Mouse (Mus musculus): Measurements from ENCODE around the gene Il2ra. TPM values are rescaled to one million over a fixed set of nuclear protein-coding genes. Genes with fewer than 3 reads are reported as not detected.

Gene Il2ra
- total RNA-seq (2014; rRNA removed) (0.04 TPM in 1 of 2 replicates, not detected in the other), polyA plus RNA-seq (2015; fragmentation: Nextera tagmentation; extraction: Ambion mirVana) (0.04 and 0.05 TPM in 2 replicates)

DNA sequence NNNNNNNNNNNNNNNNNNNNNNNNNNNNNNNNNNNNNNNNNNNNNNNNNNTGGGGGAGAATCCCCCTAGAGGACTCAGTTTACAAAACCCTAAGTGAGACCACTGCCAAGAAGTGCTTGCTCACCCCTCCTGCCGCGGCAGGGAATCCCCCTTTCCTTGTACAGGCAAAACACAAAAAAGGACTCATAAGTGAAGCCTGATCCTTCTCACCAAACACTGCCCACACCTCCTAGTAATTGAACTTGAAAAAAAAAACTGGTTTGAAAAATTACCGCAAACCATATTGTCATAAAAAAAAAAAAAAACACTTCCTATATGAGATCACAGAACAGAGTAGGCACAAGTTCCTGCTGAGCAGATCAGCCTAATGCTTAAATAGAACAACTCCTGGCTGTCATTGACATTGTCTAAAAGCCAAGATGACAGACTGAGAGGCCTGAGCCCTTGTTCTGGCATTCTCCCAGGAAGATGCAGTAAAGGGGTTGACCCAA lies at the start of gene Il2ra:
TSS of gene Il2ra (plus strand) at position 357 of the 491 bp plus-strand sequence.
- 94% methylated on average over 3 of the region's 3 CpGs for WGBS
- no peak within 1 kb of the TSS for H3K4me2 ChIP-seq (ENCODE audit: low read depth, low read length)

DNA sequence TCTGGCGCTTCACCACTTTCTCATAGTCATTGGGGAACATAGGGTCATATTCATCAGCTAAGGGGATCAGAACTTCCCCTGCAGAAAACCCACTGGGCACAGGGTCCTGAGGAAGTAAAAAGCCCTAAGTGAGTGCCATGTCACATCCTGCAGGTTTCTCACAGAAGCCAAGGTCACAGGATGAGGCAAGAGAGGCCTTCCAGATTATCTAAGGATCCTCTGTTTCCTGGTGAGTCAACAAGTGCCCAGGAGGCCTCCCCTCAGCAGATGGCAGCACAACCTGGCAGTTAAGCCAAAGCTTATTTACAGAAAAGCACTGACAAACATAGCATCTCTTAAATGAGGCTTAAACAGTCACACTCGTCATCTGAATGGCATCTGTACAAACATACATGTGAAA lies 45.9 kb upstream of the Il2ra start:
- Histone ChIP-seq H3K27ac (no peak overlapping the region), H3K4me2 (ENCODE audit: low read depth, low read length) (no peak overlapping the region), H3K9ac (replicated peaks; ENCODE audit: low read length) (no peak overlapping the region), H3K4me1 (ENCODE audit: insufficient read depth, low read length) (0 out of 2 replicates have a peak, but pooled peaks cover 2% of the 10 kb centered on the region), H3K4me3 (ENCODE audit: low read length) (no peak overlapping the region), H3K9me3 (ENCODE audit: low read length) (no peaks in the 10 kb centered on the region), H3K36me3 (ENCODE audit: insufficient read depth, low read length) (peaks cover 44% of the 10 kb centered on the region), H3K27me3 (ENCODE audit: insufficient read depth, low read length) (no peaks in the 10 kb centered on the region)
- TF ChIP-seq CTCF (IDR thresholded peaks at IDR 0.05; ENCODE audit: low read depth), result no peak
- ATAC-seq, result no peak
- no peak for DNase-seq (ENCODE audit: low spot score)
- 91% methylated on average over 2 of the region's 2 CpGs for WGBS

More for the DNA sequence above, at the start of gene Il2ra:
- TF ChIP-seq CTCF (IDR thresholded peaks at IDR 0.05; ENCODE audit: low read depth), result no peak
- H3K27me3 ChIP-seq (ENCODE audit: insufficient read depth, low read length), result no peaks in the 10 kb centered on the region
- H3K27ac ChIP-seq, result no peak within 1 kb of the TSS
- peak; percentile 8 for DNase-seq (ENCODE audit: low spot score)
- no peaks in the 10 kb centered on the region for H3K4me1 ChIP-seq (ENCODE audit: insufficient read depth, low read length)
- ATAC-seq, result no peak
- no peak within 1 kb of the TSS for H3K4me3 ChIP-seq (ENCODE audit: low read length)
- no peaks in the 10 kb centered on the region for H3K36me3 ChIP-seq (ENCODE audit: insufficient read depth, low read length)
- no peaks in the 10 kb centered on the region for H3K9me3 ChIP-seq (ENCODE audit: low read length)
- no peak within 1 kb of the TSS for H3K9ac ChIP-seq (replicated peaks; ENCODE audit: low read length)

DNA sequence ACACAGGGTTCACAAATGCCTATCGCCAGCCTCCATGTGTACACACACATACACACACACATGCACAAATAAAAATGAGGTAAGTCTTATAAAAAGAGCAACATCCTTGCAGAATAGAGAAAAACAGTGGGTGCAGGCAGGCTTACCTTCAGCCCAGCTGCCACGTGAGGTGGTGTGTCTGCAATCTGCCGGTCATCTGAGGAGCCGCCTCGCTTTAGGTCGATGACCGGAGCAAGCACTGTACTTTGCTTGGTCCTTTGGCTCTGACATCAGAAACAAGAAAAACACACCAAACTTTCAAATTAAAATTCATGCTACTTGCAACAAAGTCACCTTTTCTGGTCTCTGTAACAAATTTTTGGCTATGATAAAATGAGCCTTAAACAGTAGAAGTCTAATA lies 44.7 kb upstream of the Il2ra start:
- Histone ChIP-seq H3K4me3 (ENCODE audit: low read length) (no peak overlapping the region), H3K4me1 (ENCODE audit: insufficient read depth, low read length) (0 out of 2 replicates have a peak, but pooled peaks cover 6% of the 10 kb centered on the region), H3K9me3 (ENCODE audit: low read length) (no peaks in the 10 kb centered on the region), H3K36me3 (ENCODE audit: insufficient read depth, low read length) (peaks cover 33% of the 10 kb centered on the region), H3K9ac (replicated peaks; ENCODE audit: low read length) (no peak overlapping the region), H3K4me2 (ENCODE audit: low read depth, low read length) (no peak overlapping the region), H3K27me3 (ENCODE audit: insufficient read depth, low read length) (no peaks in the 10 kb centered on the region), H3K27ac (no peak overlapping the region)
- DNase-seq (ENCODE audit: low spot score) (no peak), ATAC-seq (no peak)
- WGBS, result 97% methylated on average over 7 of the region's 7 CpGs
- no peak for TF ChIP-seq CTCF (IDR thresholded peaks at IDR 0.05; ENCODE audit: low read depth)

DNA sequence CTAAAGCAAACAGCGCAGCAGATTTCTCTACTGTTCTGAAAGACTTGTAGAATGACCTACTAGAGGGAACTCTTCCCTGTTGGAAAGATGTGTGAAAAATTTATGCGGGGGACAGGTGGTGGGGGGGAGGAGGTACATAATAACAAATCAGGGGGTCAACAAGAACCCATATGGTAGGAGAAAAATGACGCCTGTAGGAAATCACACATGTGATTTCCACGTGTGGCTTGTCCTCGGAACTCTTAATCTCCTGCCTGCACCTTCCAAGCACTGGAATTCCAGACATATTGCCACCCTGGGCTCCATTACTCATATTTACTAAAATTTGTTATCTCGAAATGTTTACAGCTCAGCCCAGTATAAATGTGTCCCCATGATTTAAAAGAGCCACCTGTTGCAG lies 40.8 kb upstream of the Il2ra start:
- 84% methylated on average over 6 of the region's 6 CpGs for WGBS
- Histone ChIP-seq H3K9me3 (ENCODE audit: low read length) (no peaks in the 10 kb centered on the region), H3K27ac (no peak overlapping the region), H3K36me3 (ENCODE audit: insufficient read depth, low read length) (peaks cover 12% of the 10 kb centered on the region; the same call in 1 of the 2 replicates), H3K27me3 (ENCODE audit: insufficient read depth, low read length) (no peaks in the 10 kb centered on the region), H3K4me2 (ENCODE audit: low read depth, low read length) (peak overlapping the region; percentile 81), H3K9ac (replicated peaks; ENCODE audit: low read length) (peak overlapping the region; percentile 97), H3K4me1 (ENCODE audit: insufficient read depth, low read length) (0 out of 2 replicates have a peak, but pooled peaks cover 6% of the 10 kb centered on the region), H3K4me3 (ENCODE audit: low read length) (peak overlapping the region; percentile 98)
- ATAC-seq (no peak), DNase-seq (ENCODE audit: low spot score) (no peak)
- no peak for TF ChIP-seq CTCF (IDR thresholded peaks at IDR 0.05; ENCODE audit: low read depth)

DNA sequence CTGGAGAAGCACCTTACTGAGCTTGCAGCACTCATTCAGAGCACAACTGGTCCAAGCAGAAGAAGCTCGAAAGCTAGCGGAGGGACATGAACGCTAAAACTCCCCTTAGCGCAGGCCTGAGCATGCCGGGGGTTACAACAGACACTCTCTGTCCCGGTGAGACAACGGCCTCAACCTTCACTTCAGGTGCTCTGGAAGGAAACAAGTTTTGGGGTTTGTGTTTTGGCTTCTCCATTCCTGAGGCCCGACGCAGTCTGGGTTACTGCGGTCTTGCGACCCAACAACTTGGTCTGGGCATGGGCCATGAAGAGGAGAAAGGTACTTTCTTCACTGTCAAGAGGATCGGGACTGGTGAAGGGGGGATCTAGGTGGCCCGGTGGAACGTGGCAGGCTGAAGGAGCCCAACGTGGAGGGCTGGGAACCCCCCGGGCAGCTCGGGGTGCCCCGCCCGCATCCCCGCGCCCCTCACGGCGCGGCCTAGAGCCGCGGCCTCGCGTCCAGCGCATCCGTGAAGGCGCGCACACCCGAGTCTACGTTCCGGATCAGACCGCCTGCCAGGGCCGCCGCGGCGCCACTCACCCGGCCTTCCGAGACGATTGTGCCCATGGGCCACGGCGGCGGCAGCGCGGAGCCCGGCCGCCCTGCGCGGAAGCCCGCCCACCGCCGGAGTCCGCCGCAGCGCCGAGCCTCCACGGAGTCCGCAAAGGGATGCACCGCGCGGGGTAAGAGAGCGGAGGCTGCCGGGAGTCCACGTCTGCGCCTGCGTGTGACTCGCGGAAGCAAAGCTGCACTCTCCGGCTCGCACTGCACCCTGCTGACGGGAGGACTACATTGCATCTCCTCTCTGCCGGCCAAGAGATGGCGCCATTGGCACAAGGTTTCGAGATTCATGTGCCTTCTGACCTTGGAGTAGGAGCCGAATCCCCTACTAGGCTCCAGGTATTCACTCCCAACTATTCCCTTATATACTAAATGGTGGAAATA lies 39.8 kb upstream of the Il2ra start:
- DNase-seq (ENCODE audit: low spot score) (peak; percentile 97), ATAC-seq (peak; percentile 99)
- no peaks in the 10 kb centered on the region for H3K9me3 ChIP-seq (ENCODE audit: low read length)
- H3K4me1 ChIP-seq (ENCODE audit: insufficient read depth, low read length), result 0 out of 2 replicates have a peak, but pooled peaks cover 6% of the 10 kb centered on the region
- peak; percentile 100 for TF ChIP-seq CTCF (IDR thresholded peaks at IDR 0.05; ENCODE audit: low read depth)
- peak overlapping the region; percentile 81 for H3K4me2 ChIP-seq (ENCODE audit: low read depth, low read length)
- H3K27me3 ChIP-seq (ENCODE audit: insufficient read depth, low read length), result no peaks in the 10 kb centered on the region
- H3K27ac ChIP-seq, result peak overlapping the region; percentile 83; the same call in 1 of the 2 replicates
- peak overlapping the region; percentile 98 for H3K4me3 ChIP-seq (ENCODE audit: low read length)
- peak overlapping the region; percentile 97 for H3K9ac ChIP-seq (replicated peaks; ENCODE audit: low read length)
- under 1% methylated on average over 74 of the region's 78 CpGs for WGBS
- peaks cover 9% of the 10 kb centered on the region; the same call in 1 of the 2 replicates for H3K36me3 ChIP-seq (ENCODE audit: insufficient read depth, low read length)

DNA sequence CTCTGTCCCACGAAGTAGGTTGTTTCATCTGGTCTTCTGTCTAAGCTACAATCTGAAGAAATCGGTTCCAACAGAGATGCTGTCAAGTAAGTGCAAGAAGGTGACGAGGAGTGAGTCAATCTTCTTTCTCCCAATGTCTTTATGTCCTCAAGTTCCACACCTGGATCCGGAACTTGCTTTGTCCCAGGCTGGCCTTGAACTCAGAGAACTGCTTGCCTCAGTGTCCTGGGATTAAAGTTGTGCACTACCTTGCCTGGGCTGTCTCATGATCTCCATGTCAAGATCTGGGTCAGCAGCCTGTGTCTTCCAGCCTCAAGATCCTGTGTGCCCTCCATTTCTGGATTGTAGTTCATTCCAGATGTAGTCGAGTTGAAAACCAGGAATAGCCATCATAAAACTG lies 38.6 kb upstream of the Il2ra start, which contains the start of gene Rbm17:
TSS of gene Rbm17 (minus strand) at position 101 of the 400 bp plus-strand sequence.
- H3K27ac ChIP-seq, result peak within 1 kb of the TSS; percentile 83; the same call in 1 of the 2 replicates
- no peak for ATAC-seq
- no peak for TF ChIP-seq CTCF (IDR thresholded peaks at IDR 0.05; ENCODE audit: low read depth)
- H3K4me3 ChIP-seq (ENCODE audit: low read length), result peak within 1 kb of the TSS; percentile 98
- 88% methylated on average over 5 of the region's 5 CpGs for WGBS
- H3K9ac ChIP-seq (replicated peaks; ENCODE audit: low read length), result peak within 1 kb of the TSS; percentile 97
- no peaks in the 10 kb centered on the region for H3K9me3 ChIP-seq (ENCODE audit: low read length)
- H3K4me2 ChIP-seq (ENCODE audit: low read depth, low read length), result peak within 1 kb of the TSS; percentile 81
- 0 out of 2 replicates have a peak, but pooled peaks cover 3% of the 10 kb centered on the region for H3K36me3 ChIP-seq (ENCODE audit: insufficient read depth, low read length)
- no peaks in the 10 kb centered on the region for H3K27me3 ChIP-seq (ENCODE audit: insufficient read depth, low read length)
- H3K4me1 ChIP-seq (ENCODE audit: insufficient read depth, low read length), result 0 out of 2 replicates have a peak, but pooled peaks cover 6% of the 10 kb centered on the region
- no peak for DNase-seq (ENCODE audit: low spot score)

Measured in hindbrain, postnatal 0 days (tissue).